In the genomic region with DNA sequence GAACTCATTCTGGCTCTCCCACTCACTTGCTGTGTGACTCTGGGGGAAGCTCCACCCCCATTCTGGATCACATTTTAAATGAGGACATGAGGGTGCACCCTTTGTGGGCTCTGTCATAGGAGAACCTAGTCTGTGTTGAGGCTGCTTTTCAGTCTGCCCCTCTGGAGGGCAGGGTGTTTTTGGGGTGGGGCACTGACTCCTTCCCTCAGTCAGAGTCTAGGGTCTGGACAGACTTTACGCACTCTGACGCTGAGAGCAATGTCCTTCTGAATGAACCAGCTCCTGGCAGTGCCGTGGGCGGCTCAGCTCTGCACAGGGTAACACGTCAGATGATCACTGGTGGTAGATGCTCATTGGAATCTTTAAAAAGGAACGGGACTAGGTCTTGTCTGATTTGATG, we compare ENCODE assay signal across 15 mouse cellular contexts.
DNase-seq lines count a peak whose midpoint lies in the region; ATAC-seq and TF ChIP-seq lines count a peak whose summit lies in the region.
"Had no signal": no experiment of that assay in that cellular context is flagged by ENCODE, and none has a peak within 500 bp of the region (broad histone marks: within the 10 kb centered on the region; RNA-seq: fewer than 3 reads in every experiment).

No protein-coding gene starts in this region.

- intact Hi-C loops in left cerebral cortex, postnatal 25 days (cut with DNase I) = loop anchor here (1.0 to 2.0 kb wide), 4 partner anchors 19 to 74 kb away; no protein-coding TSS in a partner anchor
- intact Hi-C loops in gastrocnemius, postnatal 14 days (cut with DNase I; ENCODE audit: low total_unique reads) = no loop called here

- no peaks in the 10 kb centered on the region for H3K27me3 ChIP-seq in kidney, embryonic 16.5 days (ENCODE audit: insufficient read depth, low read length)

- H3K9ac ChIP-seq in kidney, embryonic 16.5 days (replicated peaks; ENCODE audit: low read length) = no peak overlapping the region
- H3K9ac ChIP-seq: liver, postnatal 0 days had no signal

- H3K9me3 ChIP-seq in kidney, embryonic 16.5 days (ENCODE audit: low read length) = no peaks in the 10 kb centered on the region
- H3K9me3 ChIP-seq: heart, embryonic 10.5 days; limb, embryonic 10.5 days had no signal

- H3K27ac ChIP-seq in layer of hippocampus, adult 2 months = peak overlapping the region; percentile 37; the same call in 1 of the 2 replicates
- H3K27ac ChIP-seq in kidney, embryonic 16.5 days (ENCODE audit: low read length) = no peak overlapping the region
- H3K27ac ChIP-seq: heart, embryonic 10.5 days; limb, embryonic 10.5 days; macrophage had no signal

- 70% methylated on average over 6 of the region's 6 CpGs for WGBS in kidney, embryonic 16.5 days

- H3K4me1 ChIP-seq in kidney, embryonic 16.5 days (ENCODE audit: insufficient read depth, low read length) = no peaks in the 10 kb centered on the region
- H3K4me1 ChIP-seq: heart, embryonic 10.5 days; limb, embryonic 10.5 days had no signal

- ATAC-seq in kidney, embryonic 16.5 days (ENCODE audit: low FRiP score, low TSS enrichment) = no peak
- ATAC-seq: liver, postnatal 0 days had no signal

- H3K4me2 ChIP-seq in kidney, embryonic 16.5 days (replicated peaks; ENCODE audit: low read depth, low read length) = no peak overlapping the region

- no peak overlapping the region; the same call in 1 of the 2 replicates for H3K4me3 ChIP-seq in layer of hippocampus, adult 2 months
- no peak overlapping the region for H3K4me3 ChIP-seq in kidney, embryonic 16.5 days (ENCODE audit: low read length)
- H3K4me3 ChIP-seq: heart, embryonic 10.5 days; limb, embryonic 10.5 days had no signal

- TF ChIP-seq CTCF in layer of hippocampus, adult 2 months (conservative IDR thresholded peaks at IDR 0.05) = no peak

- DNase-seq in cerebellum, adult 8-10 months = peak; percentile 25
- DNase-seq in cerebellum, postnatal 4 days (ENCODE audit: low spot score in 2 of 2) = no peak
- peak; percentile 90 for DNase-seq in brain, adult 2 months (ENCODE audit: low read depth, low spot score)
- DNase-seq in layer of hippocampus, adult 2 months (ENCODE audit: low spot score in 2 of 2) = no peak
- peak; percentile 68 to 93 for DNase-seq in left cerebral cortex, postnatal 25 days (ENCODE audit: low spot score in 2 of 2)
- no peak for DNase-seq in gastrocnemius, postnatal 14 days
- no peak for DNase-seq in liver
- DNase-seq: adrenal gland, adult 8-10 months; heart, postnatal 4 days; kidney, adult 2 months; liver, postnatal 0 days had no signal

- no peaks in the 10 kb centered on the region for H3K36me3 ChIP-seq in kidney, embryonic 16.5 days (ENCODE audit: insufficient read depth, low read length)
- H3K36me3 ChIP-seq: heart, embryonic 10.5 days; limb, embryonic 10.5 days had no signal

Comparison
In these comparisons a context has a peak if more than half of its experiments do, and no peak if none do; other contexts are left out.
1. DNase-seq: peak in cerebellum, adult 8-10 months (single experiment), brain, adult 2 months (single experiment) and left cerebral cortex, postnatal 25 days (2 of 2); none in cerebellum, postnatal 4 days (0 of 2), layer of hippocampus, adult 2 months (0 of 2), gastrocnemius, postnatal 14 days (single experiment) and liver (single experiment).